Mouse (Mus musculus): Measurements from ENCODE around the gene Tmem254b. TPM values are rescaled to one million over a fixed set of nuclear protein-coding genes. Genes with fewer than 3 reads are reported as not detected.
"Not testable (repeated sequence)": the region's sequence is repeated elsewhere in the genome, so short reads cannot be mapped to it uniquely, and the experiment has no call there.

The Tmem254b gene
- total RNA-seq (2021) = 1 to 10 TPM in 1 of 2 experiments, under 1 TPM in 1; 0.48 to 2.3 TPM
- long read RNA-seq, experiment 1, partial matches to known transcripts = 0 of 2 reads
- long read RNA-seq, experiment 1, other reads (novel, unspliced or antisense) = 0 of 2 reads
- long read RNA-seq, experiment 2, partial matches to known transcripts = 0 of 1 reads
- long read RNA-seq, experiment 2, other reads (novel, unspliced or antisense) = 0 of 1 reads

DNA sequence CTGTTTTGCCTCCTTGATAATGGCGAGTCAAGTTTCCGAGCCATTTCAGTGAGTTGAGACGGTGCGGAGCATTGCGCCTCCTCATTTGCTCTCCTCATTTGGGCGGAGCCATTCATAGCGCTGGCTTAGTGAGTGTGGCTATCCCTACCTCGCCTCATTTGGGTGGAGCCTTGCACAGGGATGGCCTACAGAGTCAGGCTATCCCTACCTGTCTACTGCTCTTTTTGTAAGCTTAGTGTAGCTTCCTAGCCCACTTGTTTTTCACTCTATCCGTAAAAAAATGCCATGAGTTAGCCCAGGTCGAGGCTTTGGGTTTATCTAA, at the start of gene Tmem254b:
Tmem254b (minus strand) TSS at position 116 of the 322 bp plus-strand sequence.
- H3K27ac ChIP-seq; intact Hi-C loops (cut with DNase I); DNase-seq; H3K4me3 ChIP-seq: not testable (repeated sequence)

DNA sequence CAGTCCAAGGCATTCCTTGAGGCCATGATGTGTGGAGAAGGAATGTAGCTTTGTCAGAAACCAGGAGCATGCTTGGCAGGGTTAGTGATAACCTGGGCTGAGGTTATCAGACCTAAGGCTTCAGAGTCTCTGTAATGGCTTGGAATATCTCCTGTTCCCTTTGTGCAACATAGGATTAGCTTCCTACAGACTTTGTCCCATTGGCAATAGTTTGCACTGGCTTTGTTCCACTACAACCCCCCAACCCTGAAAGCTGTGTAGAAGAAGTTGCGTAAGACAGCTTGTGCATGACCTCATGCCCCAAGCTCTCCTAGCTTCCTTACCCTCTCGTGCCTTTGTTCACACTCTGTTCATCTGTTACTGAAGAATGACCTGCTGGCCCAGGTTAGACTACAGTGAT, 30.3 kb upstream of the Tmem254b start:
- intact Hi-C loops (cut with DNase I); H3K4me3 ChIP-seq; H3K27ac ChIP-seq; DNase-seq: not testable (repeated sequence)

- DNase-seq; H3K27ac ChIP-seq; H3K4me3 ChIP-seq; intact Hi-C loops (cut with DNase I): not testable (repeated sequence)
These were observed 9.6 kb upstream of the Tmem254b start for GRCm38 (mm10) chr14:26216233-26217000.

DNA sequence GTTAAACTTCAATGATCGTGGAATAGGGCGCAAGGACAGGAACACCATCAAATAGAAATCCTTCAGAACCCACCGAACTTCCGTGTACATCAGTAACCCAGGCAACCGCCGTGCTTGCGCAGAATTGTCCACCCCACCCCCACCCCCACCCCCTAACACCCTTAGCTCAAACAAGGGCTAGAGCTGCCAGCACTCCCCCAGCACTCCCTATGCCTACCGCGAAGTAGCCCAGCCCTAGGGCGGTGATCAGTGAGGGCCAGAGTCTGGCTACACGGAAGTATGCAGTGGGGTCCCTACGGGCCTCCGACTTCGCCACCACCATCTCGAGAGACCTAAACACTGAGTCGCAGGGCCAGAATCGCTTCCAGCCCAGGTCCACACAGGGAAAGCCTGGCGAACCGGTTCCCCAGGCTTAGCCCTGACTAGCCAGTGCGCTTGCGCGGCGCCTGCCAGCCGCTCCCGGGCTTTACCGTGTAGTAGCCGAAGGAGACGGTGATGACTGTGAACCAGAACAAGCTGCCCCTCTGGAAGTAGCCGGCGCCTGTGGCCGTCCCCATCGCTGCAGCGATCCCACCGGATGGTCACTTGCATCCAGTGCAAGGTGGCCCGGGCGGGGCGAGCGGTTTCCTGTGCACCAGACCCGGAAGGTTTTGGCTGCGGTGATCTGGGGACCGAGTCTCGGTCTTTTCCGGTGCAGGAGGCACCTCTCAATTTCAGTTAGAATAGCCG, 480 bp downstream of the Tmem254b start:
- H3K4me3 ChIP-seq; DNase-seq; intact Hi-C loops (cut with DNase I); H3K27ac ChIP-seq: not testable (repeated sequence)

GRCm38 (mm10) chr14:26197851-26198250, 9.0 kb downstream of the Tmem254b start:
- intact Hi-C loops (cut with DNase I); H3K4me3 ChIP-seq; H3K27ac ChIP-seq; DNase-seq: not testable (repeated sequence)

- DNase-seq; intact Hi-C loops (cut with DNase I); H3K4me3 ChIP-seq; H3K27ac ChIP-seq: not testable (repeated sequence)
These were observed 18.5 kb downstream of the Tmem254b start for GRCm38 (mm10) chr14:26188361-26188760.

GRCm38 (mm10) chr14:26186638-26187037, 20.2 kb downstream of the Tmem254b start:
- intact Hi-C loops (cut with DNase I); H3K27ac ChIP-seq; DNase-seq; H3K4me3 ChIP-seq: not testable (repeated sequence)

GRCm38 (mm10) chr14:26182380-26182779, 24.5 kb downstream of the Tmem254b start, which contains the start of gene Plac9b:
TSS of gene Plac9b (minus strand) at chr14:26182480.
- intact Hi-C loops (cut with DNase I); DNase-seq; H3K27ac ChIP-seq; H3K4me3 ChIP-seq: not testable (repeated sequence)

DNA sequence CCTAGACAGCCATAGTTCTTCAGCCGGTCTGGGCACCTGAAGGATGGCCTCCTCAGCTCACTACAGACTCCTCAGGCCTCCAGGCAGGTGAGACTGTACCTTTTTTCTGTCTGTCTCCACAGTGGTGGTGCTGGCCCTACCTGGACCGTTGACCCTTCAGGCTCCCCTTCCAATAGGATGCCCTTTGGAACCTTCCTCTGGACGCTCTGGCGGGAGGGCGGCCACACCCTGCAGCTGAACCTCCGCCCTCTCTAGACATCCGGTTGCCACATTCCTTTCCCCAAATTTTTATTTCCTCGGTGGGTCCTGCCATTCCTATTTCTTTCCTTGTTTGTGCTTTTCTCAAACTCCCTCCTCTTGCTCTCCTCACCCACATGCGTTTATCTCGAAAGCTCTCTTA, 25.2 kb downstream of the Tmem254b start:
- H3K4me3 ChIP-seq; intact Hi-C loops (cut with DNase I); DNase-seq; H3K27ac ChIP-seq: not testable (repeated sequence)

DNA sequence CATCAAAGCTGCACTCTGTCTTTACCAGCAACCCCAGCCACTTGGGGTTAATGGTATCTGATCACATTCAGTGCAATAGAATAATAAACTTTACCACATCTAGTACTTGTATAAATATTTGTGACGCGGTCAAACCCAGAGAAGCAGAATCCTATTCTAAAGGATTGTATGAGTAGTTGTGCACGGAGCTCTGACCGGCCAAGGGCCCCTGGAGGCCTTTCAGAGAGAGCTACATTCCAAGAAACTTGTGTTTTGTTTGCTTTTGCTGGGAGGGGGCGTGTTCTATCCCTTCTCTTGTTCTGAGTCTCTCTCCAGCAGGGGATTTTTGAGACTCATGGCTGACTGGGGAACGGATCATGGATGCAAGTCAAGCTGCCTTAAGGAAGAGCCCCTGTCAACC, 31.8 kb downstream of the Tmem254b start:
- intact Hi-C loops (cut with DNase I); H3K27ac ChIP-seq; DNase-seq; H3K4me3 ChIP-seq: not testable (repeated sequence)

GRCm38 (mm10) chr14:26173955-26174354, 32.9 kb downstream of the Tmem254b start:
- DNase-seq; intact Hi-C loops (cut with DNase I); H3K4me3 ChIP-seq; H3K27ac ChIP-seq: not testable (repeated sequence)

DNA sequence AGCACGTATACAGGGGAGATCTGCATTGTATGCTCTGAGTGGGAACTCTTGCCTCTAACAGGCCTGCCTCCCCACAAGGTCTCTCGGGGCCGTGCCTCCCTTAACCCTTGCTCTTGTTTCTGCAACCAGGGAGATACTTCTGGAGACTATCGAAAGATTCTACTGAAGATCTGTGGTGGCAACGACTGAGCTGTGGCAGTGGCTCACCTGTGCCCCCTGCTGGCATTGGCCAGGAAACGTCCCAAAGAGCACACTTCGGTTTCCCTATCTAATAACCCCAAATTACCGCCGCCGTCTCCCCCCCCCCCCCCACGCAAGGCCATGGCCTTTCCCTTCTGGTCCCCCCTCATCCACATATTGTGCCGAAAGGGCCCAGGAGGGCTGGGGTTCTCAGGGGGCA, 41.6 kb downstream of the Tmem254b start:
- intact Hi-C loops (cut with DNase I) = not testable (repeated sequence)

GRCm38 (mm10) chr14:26162423-26162822, 44.4 kb downstream of the Tmem254b start:
- H3K27ac ChIP-seq; DNase-seq; intact Hi-C loops (cut with DNase I); H3K4me3 ChIP-seq: not testable (repeated sequence)

More for the DNA sequence above, 41.6 kb downstream of the Tmem254b start:
- not testable (repeated sequence) for DNase-seq, H3K27ac ChIP-seq, H3K4me3 ChIP-seq

DNA sequence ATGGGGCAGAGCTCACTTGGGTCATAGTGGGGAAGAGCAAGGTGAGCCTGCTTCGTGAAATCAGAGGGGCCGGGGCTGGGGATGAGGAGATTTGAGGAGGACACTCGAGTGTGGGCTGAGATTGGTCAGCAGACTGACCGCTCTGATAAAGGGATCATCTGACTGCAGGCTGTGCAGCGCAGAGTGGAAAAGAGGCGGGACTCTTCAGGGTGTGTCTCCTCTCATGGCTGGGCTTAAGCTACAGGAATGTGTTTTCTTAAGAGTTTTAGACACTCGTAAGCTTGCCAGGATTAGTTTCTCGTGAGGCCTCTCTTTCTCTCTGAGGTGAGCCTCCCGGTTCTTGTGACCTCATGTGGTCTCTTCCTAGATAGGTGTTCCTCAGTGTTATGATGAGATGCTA, 45.7 kb downstream of the Tmem254b start:
- intact Hi-C loops (cut with DNase I); H3K4me3 ChIP-seq; DNase-seq; H3K27ac ChIP-seq: not testable (repeated sequence)

DNA sequence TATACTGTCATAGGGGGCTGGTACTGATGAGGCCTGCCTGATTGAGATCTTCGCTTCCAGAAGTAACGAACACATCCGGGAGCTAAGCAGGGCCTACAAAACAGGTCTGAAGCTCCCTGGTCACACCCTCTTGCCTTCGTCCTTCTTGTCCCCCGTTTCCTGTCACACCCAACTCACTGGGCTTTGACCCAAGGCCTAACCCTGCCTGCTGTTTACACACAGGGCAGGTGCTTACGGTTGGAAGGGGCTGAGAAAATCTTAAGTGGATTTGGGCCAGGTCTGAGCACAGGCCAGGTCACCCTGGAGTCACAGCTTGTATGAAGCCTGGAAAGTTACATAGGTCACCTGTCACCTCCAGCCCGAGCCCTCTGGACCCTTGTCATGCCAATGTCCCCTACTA, 50.8 kb downstream of the Tmem254b start:
- DNase-seq; H3K27ac ChIP-seq; H3K4me3 ChIP-seq; intact Hi-C loops (cut with DNase I): not testable (repeated sequence)

All from gastrocnemius, adult 2 months (tissue).